Mouse (Mus musculus) hematopoietic stem cell, adult 5-6 weeks (primary cell): ENCODE results near the gene Slc26a10. TPM values are rescaled to one million over a fixed set of nuclear protein-coding genes. Genes with fewer than 3 reads are reported as not detected.

Source experiments
- ATAC-seq, 2 experiments: fragments of 125-278 bp in 1 of 2; replicated peaks in 1 of 2; 2 replicates each; pipeline ENCODE4 v1.8.0; 2016 to 2017; ENCODE audit warnings: inconsistent platforms in 2 of 2, mild to moderate bottlenecking in 2 of 2, moderate number of reproducible peaks in 2 of 2, low read depth in 1 of 2, moderate TSS enrichment in 1 of 2; ENCODE audit not compliant: low FRiP score in 2 of 2, poor library complexity in 2 of 2, severe bottlenecking in 2 of 2, insufficient read depth in 1 of 2, low TSS enrichment in 1 of 2
- total RNA-seq: library from RNA; stranded (forward); fragments of 172-1452, 232-1000 nt; gene quantifications from 2 replicates; pipeline ENCODE4 v1.2.3, GENCODE M21; 2017

Gene Slc26a10
- total RNA-seq, 1 experiment from 2014 or later = 0.30 TPM

GRCm38 (mm10) chr10:127173148-127174065 is 7.0 kb downstream of the Slc26a10 start:
- no peak for ATAC-seq

- ATAC-seq = no peak
These were observed 8.7 kb downstream of the Slc26a10 start for GRCm38 (mm10) chr10:127171631-127172200.

- ATAC-seq = peak; percentile 70 to 81
These were observed 9.6 kb downstream of the Slc26a10 start for GRCm38 (mm10) chr10:127170837-127171272.

- no peak for ATAC-seq
These were observed 10.4 kb downstream of the Slc26a10 start for GRCm38 (mm10) chr10:127170002-127170401.

- no peak for ATAC-seq
These were observed 12.7 kb downstream of the Slc26a10 start for GRCm38 (mm10) chr10:127167614-127168192.

- ATAC-seq = no peak
These were observed 13.5 kb downstream of the Slc26a10 start for GRCm38 (mm10) chr10:127166771-127167613.

- ATAC-seq = no peak
These were observed 14.1 kb downstream of the Slc26a10 start for GRCm38 (mm10) chr10:127166404-127166715.

- ATAC-seq = peak; percentile 13 to 33; a peak in 2 of 4 replicates
These were observed 14.6 kb downstream of the Slc26a10 start for GRCm38 (mm10) chr10:127165654-127166403.

GRCm38 (mm10) chr10:127165354-127165653 is 15.1 kb downstream of the Slc26a10 start:
- no peak for ATAC-seq

GRCm38 (mm10) chr10:127164631-127165353 is 15.7 kb downstream of the Slc26a10 start, which contains the start of gene B4galnt1:
B4galnt1 (plus strand) TSS chr10:127165225.
- ATAC-seq = peak; percentile 59 to 70

GRCm38 (mm10) chr10:127164190-127164589 is 16.3 kb downstream of the Slc26a10 start:
- ATAC-seq = no peak

- ATAC-seq = peak; percentile 27 to 34
These were observed 17.6 kb downstream of the Slc26a10 start for GRCm38 (mm10) chr10:127162771-127163261.

- no peak for ATAC-seq
These were observed 19.7 kb downstream of the Slc26a10 start for GRCm38 (mm10) chr10:127160728-127161127.

- ATAC-seq = no peak
These were observed 20.4 kb downstream of the Slc26a10 start for GRCm38 (mm10) chr10:127160081-127160480.

- no peak for ATAC-seq
These were observed 22.0 kb downstream of the Slc26a10 start for GRCm38 (mm10) chr10:127158471-127158870.

- no peak for ATAC-seq
These were observed 23.9 kb downstream of the Slc26a10 start for GRCm38 (mm10) chr10:127156511-127156910.
